Mouse (Mus musculus) cerebellum, postnatal 25 days (tissue): ENCODE data around the gene Dao.

Source experiments
- DNase-seq, 2 experiments: peaks; one replicate each; pipeline ENCODE4 v3.0.0; 2021; ENCODE audit warnings: mixed read lengths in 2 of 2

Dao gene

DNA sequence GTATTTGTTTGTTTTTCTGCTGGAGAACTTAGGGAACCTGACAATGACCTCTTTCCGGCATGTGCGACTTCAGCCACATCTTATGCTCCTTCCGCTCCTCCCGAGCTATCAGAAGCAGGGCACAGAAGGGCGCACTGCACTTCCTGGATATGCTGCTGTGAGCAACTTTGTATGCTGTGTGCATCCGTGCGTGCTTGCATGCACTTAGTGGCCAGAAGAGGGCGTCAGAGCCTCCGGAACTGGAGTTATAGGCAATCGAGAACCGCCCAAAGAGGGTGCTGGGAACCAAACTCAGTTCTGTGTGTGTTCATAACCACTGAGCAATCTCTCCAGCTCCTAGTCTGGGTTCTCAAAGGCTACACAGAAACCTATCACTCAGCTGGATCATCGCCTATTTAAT lies 27.1 kb downstream of the Dao start:
- DNase-seq, result no peak

DNA sequence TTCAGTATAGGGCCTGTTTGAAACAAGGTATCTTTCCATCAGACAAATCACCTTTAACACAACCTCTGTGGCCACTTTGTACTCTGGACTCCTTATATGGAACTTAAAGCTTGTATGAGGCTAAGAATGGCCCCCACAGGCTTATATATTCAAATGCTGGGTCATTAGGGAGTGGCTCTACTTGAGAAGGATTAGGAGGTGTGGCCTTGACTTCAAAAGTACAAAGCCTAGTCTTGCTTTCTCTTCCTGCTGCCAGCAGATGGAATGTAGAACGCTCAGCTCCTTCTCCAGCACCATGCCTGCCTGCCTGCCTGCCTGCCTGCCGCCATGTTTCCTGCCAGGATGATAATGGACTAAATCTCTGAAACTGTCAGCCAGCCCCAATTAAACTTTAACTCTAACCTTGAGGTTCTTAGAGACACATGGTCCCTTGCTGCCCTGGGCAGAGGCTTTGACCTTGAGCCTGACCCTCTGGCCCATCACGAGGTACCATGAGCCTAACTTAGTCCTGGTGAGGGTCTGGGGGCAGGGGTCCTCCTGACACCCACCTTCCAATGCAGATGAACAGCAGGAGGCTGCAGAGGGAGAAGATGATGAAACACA lies 28.8 kb downstream of the Dao start:
- DNase-seq, result no peak

DNA sequence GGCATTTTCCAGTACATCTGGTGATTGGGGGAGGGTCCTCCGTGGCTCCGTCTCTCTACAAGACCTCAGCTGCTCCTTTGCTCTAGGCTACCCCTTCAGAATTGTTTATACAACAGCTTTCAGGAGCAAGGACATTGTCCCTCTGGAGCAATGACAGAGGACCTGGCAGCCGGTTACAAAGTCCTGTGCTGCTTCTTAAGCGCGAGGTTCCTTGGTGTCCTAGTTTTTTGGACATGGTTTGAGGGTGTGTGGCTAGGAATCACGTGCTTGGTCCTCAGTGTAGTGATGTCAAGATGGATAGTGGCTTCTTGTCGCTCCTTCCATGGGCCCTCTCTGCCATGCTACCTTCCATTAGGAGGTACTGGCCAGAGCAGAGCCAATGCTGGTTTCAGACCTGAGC lies 30.9 kb downstream of the Dao start:
- peak in 1 of 2 experiments; percentile 19 for DNase-seq

DNA sequence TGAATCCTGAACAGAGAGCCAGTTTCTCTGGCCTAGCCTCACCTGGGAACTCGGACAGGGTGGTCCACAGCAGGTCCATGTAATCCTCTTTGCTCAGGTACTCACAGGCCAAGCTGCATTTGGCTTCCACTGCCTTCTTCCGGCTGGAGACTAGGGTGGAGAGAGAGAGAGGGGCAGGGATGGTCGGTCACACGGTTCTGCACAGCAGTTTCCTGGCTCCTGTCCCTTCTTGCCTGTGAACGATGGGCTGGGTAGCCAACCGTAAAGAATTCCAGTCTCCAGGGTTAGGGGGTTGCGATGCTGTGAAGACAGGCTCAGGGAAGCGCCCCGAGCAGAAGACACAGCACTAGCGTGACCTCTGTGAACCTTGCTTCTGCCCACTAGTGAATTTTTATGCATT lies 31.6 kb downstream of the Dao start:
- DNase-seq, result peak; percentile 61 to 73

DNA sequence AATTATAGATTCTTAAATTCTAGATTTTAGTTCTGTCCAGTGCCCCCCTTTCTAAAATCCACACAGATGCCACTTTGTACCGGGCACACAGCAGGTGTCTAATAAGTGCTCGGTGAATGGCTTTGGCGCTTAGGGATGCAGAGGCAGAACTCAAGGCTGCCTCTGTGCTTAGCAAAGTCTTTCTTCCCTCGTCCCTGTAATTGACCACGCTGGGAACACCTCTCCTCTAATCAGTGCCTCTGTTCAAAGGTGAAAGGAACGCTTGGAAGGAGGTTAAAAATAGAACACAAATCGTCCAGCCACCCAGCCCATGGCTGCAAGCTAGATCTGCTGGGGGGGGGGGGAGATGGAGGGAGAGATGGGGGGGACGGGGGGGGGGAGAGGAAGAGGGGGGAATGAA lies 37.0 kb downstream of the Dao start:
- DNase-seq, result no peak

DNA sequence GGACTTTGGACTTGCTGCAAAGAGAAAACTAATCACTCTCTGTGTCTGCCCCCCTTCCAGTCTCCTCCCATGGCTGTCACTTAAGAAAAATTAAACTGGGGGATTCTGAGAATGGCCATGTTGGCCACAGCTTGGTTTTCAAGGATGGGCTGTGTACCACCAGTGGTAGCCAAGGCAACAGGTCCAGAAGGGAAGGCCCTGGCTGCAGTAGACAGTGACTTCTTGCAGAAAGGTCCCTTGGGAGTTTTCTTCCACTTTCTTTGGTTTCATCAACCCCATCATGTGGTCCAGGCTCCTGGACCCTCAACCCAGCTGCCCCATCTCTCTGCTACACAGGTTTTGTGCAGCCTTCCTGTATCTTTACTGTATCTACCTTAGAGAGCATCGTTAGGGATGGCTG lies 37.4 kb downstream of the Dao start:
- no peak for DNase-seq

DNA sequence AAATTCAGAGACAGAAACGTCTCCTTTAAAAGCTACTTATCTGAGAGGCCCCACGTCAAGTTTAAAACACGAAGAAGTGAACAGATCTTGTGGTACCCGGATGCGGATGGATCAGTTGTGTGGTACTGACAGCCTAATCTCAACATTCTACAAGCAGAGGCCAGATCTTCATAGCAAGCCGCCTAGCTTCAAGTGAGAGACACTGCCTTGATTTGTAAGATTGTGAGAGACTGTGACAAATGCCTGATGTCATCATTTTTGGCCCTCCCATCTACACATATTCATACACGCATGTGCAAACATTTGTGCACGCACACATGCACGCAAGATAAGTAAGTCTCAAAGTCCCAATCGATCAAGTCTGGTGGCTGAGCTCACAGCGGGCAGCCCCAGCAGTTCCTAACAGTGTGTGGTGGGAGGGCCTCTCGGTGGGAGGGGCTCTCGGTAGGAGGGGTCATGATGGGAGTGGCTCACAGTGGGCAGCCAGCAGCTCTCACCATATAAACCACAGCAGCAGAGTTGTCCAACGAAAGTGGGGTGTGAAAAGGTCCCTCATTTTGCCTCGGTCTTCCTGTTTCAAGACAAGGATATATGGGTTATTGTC lies 37.9 kb downstream of the Dao start:
- DNase-seq, result no peak

DNA sequence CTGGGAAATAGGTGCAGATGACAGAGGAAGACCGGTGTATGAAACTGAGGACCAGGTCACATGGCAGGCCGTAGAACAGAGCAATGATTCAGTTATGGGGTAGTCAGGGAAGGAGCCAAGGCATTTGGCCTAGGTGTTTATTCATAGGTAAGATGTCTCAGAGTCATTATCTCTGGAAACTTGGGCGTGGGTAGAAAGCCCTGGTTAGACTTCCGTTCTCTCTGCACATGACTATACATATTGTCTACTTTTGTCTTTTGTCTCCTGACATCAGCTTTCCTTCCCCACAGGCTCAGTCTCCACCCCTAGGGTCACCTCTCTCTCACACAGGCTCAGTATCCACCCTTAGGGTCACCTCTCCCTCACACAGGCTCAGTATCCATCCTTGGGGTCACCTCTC lies 40.3 kb downstream of the Dao start:
- DNase-seq, result no peak

DNA sequence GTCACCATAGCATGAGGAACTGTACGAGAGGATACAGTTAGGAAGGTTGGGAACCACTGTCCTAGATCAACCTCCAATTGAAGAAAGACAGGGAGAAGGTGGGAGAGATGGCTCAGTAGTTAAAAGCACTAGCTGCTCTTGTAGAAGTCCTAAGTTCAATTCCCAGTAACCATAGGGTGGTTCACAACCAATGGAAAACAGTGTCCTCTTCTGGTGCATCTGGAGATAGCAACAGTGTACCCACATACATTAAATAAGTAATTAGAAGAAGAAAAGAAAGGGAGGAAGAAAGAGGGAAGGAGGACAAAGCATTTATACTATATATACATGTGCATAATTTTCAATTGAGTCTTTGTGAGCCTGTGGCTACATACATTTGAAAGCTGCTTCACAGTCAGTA lies 41.6 kb downstream of the Dao start:
- DNase-seq, result no peak

DNA sequence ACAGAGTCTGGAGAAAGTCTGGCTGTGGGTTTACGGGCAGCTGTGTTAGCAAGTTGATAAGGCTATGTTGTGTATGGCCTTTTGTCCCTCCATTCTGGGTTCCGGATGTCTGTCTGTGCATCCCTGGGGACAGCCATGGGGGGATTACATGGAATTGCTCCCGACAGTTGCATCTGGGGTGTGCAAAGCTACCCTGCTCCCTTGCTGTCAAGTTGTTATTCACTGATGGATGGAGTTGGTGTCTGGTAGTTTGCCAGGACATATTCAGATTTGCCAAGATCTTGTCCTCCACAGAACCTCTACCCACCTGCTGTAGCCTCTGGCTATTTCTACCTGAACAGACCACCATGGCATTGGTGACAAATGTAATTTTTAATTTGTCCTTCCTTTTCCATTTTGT lies 42.6 kb downstream of the Dao start:
- DNase-seq, result no peak

DNA sequence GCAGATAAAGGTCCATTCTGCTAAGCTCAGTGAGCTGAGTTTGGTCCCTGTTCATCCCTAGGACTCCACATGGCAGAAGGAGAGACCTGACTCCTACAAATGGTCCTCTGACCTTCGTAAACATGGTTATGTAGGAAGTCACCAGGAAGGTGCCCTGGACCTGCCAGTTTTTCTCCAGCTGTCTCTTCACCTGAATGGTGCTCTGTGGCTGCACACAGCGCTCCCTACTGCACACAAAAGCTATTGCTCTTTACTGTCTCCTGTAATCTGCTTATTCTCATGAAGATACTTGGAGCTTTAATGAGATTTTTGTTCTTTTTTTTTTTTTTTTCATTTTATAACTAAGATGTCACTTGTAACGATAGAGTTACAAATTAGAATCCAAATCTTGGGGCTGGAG lies 43.1 kb downstream of the Dao start:
- DNase-seq, result no peak

DNA sequence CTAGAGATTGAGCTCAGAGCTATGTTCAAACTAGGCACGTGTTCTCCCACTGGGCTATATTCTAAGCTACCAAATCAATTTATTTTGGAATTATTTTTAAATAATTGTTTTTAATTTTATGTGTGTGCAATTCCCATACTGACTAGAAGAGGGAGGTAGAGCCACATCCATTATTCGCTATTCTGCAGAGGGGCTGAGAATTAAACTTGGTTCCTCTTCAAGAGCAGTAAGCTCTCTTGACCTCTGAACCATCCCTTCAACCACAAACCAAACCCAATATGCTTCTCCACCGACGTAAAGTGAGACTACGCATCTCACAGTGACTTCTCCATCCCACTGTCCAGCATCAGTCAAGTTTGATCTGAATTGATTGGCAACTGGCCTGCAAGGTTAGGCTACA lies 43.7 kb downstream of the Dao start:
- DNase-seq, result no peak

DNA sequence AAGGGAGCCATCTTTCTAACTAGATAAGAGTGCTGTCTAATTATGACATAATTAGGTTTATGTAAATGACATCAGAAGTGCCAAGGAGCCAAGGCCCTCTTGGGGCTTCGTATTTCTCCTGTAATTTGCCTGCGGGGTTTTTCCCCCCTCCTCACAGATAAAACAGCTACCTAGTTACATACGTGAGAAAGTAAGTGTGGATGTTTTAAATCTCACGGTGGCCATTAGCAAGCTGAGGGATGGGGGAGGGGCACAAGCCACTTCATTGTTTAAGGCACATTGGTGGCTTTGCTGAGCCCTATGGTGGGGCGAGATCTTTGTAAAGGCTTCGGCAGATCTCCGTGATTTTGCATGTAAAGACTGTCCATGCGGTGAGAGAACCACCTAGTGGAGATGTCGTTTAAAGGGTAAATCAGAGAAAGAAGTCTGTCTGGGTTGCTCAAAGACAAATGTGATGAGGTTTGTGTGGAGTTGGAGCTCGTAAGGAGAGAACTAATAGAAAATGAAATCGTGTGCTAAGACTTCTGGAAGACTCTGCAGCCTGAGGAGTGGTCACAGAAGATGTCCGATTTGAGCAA lies 45.3 kb downstream of the Dao start:
- no peak for DNase-seq

DNA sequence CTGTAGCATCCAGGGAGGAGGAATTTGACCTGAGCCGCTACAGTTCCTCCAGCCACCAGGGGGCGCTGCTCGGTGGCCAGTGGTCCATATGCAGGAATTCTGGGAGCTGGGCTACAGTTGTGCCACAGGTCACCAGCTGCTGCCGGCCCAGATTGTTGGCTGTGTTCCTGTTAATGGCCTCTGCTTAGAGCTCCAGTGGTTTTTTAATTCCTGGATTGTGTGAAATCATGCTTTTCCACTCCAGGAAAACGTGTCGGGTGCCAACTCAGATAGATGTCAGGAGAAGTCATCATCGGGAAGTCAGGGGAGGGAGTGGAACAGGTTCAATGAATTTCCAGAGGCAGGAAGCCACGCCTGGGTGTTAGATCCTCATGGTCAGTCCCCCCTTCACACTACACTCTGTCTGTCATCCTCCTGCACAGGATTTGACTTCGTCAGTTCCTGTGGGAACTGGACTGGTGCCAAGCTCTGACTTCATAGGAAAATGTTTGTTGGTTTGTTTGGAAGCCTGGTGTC lies 48.8 kb downstream of the Dao start:
- peak; percentile 74 to 84 for DNase-seq

DNA sequence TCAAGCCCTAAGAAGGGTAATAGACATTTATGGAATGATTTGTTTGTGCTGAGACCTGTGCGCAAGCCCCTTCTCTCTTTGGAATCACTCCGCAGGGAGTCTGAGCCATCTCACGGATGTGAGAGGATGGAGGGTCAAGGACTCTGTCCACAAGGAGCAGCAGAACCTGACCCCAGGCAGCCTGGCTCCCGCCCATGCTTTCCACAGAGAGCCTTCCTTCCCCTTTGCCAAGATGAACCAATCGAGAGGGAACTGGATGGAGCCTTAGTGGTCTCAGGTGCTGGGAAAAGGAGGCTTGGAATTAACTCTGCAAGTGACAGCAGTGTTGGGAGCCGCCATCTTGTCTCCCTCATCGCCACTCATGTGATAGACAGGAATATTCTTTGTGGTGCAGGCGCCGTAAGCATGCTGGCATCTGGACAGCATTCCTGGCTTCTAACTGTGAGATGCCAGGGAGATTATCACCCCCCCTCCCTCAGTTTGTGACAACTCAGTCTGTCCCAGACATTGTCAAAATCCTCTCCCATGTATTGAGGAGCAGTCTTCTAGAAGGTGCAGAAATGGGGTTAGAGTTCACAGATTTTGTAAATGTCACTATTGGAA lies 53.7 kb downstream of the Dao start:
- DNase-seq, result peak; percentile 44 to 54

DNA sequence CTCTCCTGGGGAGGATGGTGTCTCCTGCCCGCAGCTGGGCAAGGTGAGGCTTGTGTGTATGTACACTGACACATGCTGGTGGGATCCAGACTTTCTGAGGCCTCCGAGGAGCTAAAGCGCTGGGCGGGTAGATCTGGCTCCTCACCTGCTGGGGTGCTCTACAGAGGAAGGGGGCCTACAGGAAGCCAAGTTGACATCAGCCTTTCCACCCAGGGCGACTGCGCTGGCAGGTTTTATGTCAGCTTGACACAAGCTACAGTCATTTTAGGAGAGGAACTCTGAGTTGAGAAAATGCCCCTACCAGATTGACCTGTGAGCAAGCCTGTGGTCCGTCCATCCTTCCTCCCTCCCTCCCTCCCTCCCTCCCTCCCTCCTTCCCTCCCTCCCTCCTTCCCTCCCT lies 58.2 kb downstream of the Dao start:
- no peak for DNase-seq

DNA sequence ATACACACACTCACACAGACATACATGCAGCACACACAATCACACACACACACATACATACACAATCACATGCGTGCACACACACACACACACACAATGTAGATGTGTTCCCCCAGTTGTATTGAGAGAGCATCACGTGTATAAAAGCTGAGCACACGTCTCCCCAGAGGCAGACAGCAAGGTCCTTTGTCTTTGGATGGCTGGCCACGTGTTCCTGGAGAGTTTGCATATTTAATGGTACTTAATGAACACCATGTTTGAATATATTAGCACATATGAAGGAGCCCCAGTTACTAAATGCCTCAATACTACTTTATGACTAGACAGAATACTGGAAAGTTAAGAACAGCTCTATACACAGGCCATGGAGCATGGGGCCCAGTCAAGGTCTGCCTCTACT lies 60.5 kb downstream of the Dao start:
- no peak for DNase-seq

DNA sequence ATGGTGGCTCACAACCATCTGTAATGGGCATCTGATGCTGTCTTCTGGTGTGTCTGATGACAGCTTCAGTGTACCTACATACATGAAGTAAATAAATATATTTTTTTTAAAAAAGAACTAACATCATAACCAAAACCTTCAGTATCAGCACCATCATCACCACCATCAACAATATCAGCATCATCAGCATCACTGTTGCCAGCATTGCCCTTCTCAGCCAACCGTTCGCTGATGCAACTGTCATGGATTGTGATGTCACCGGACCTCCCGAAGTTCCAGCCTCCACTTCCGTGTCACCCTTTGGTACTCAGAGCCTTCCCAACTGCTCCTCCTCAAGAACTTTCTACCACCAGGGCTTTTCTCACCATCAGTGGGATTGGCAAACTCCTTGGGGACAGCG lies 61.7 kb downstream of the Dao start, which contains the start of gene Usp30:
Gene Usp30, plus strand, starts transcription at position 301 of the 400 bp plus-strand sequence.
- DNase-seq, result no peak

DNA sequence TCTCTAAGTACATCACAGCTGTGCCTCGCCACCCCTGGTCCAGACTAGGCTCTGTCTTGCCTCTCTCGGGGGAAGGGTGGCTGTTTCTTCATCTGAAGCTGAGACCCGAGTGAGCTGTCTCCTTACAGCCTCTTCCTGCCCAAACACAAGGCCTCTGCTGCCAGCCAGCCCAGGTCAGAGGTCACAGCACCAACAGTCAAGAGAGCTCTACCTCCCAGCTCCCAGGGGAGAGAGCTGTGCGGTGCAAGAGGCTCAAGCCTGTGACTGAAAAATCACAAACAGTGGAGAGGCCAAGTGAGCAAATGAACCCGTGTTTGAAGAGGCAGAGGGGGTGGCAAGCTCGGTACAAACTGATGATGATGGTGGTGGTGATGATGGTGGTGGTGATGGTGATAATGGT lies 63.1 kb downstream of the Dao start:
- no peak for DNase-seq

DNA sequence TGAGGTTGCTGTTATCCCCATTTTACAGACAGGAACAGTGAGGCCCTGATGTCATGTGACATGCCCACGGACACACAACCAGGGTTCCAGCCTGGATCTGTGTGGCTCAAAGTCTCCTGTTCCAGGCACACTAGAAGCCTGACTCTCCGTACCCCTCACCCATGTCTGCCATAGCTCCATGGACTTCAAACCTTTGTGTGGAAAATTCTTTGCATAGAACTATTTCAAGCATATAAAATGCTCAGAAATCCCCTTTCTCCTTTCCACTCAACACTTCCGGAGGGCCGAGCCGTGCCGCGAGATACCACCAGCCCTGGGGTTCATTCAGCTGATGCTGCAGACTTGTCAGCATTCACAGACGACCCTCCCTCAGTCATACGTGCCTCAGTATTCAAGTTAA lies 64.0 kb downstream of the Dao start:
- DNase-seq, result no peak

DNA sequence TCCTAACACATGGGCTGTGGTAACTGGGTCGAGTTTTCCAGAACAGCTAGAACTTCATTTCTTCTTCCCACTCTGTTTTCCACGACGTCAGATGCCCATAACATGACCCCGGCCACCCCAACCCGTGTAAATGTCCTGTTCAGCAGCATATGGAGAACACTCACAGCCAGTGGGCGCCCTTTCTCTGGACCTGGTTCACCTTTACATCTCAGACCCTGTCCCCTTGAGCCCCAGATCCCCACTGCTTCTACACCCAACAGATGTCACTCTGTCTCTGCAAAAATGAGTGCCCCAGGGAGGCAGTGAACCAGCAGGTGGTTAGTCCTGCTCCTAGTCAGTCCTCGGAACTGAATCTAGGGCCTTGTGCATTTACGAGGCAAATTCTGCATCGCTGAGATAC lies 64.5 kb downstream of the Dao start:
- DNase-seq, result no peak

DNA sequence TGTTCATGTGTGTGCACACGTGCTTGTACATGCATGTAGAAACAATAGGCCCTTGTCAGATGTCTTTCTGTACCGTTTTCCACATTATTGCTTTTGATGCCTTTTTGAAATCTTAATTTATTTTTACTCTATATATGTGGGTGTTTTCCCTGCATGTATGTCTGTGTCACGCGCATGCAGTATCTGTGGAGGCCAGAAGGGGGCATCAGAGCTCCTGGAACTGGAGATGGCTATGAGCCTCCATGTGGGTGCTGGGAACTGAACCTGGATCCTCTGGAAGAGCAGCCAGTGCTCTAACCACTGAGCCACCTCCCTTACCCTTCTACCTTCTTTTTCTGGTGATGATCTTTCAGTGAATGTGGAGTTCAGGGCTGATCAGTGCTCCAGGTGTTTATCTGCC lies 67.4 kb downstream of the Dao start:
- no peak for DNase-seq

DNA sequence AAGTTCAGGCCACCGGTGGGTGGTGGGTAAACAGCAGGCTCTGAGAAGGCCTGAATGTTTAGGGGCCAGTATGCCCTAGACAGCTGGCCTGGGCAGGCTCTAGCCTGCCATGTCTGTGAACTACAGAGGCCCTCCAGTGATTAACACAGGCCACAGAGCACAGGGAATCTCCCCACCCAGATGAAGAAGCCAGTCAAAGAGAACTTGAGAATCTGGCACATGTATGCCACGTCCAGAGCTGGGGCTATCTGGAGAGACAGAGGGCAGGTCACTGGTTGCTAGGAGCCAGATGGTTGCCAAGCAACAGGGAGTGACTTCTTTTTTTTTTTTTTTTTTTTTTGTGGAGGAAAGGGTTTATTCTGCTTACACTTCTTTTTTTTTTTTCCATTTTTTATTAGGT lies 68.8 kb downstream of the Dao start:
- DNase-seq, result no peak
